Mouse (Mus musculus) stomach, embryonic 14.5 days (tissue): ENCODE measurements around the gene Shroom2. TPM values are rescaled to one million over a fixed set of nuclear protein-coding genes. Genes with fewer than 3 reads are reported as not detected.

Experiments used
- ATAC-seq: fragments of 200-750 bp; cut with Nextera tagmentation; 2 replicates; pipeline ENCODE4 v1.8.0; 2017; ENCODE audit warnings: low read depth, moderate TSS enrichment; ENCODE audit not compliant: insufficient number of reproducible peaks, insufficient read depth, low FRiP score
- H3K27ac ChIP-seq: fragments of 300-500 bp; sonication (generic); 2 replicates; pipeline ENCODE4 v1.5.1; 2014; ENCODE audit warnings: mild to moderate bottlenecking, low read length, moderate library complexity, mixed read lengths
- H3K27me3 ChIP-seq: fragments of 300-500 bp; sonication (generic); 2 replicates; pipeline ENCODE4 v1.6.1; 2014; ENCODE audit warnings: low read length, control low read depth, mixed read lengths; ENCODE audit not compliant: control insufficient read depth, insufficient read depth
- H3K36me3 ChIP-seq: fragments of 300-500 bp; sonication (generic); 2 replicates; pipeline ENCODE4 v1.6.1; 2014; ENCODE audit warnings: mild to moderate bottlenecking, control low read depth, low read length, moderate library complexity, mixed read lengths; ENCODE audit not compliant: control insufficient read depth, insufficient read depth
- H3K4me1 ChIP-seq: fragments of 300-500 bp; sonication (generic); 2 replicates; pipeline ENCODE4 v1.6.1; 2014; ENCODE audit warnings: low read length, control low read depth, mixed read lengths; ENCODE audit not compliant: control insufficient read depth, insufficient read depth
- H3K4me2 ChIP-seq: fragments of 300-500 bp; sonication (generic); replicated peaks from 2 replicates; pipeline ENCODE4 v1.6.1; 2014; ENCODE audit warnings: low read depth, low read length, control low read depth
- H3K4me3 ChIP-seq: fragments of 300-500 bp; sonication (generic); 2 replicates; pipeline ENCODE4 v1.5.1; 2014; ENCODE audit warnings: low read depth, low read length, control low read depth
- H3K9ac ChIP-seq: fragments of 300-500 bp; sonication (generic); replicated peaks from 2 replicates; pipeline ENCODE4 v1.6.1; 2014; ENCODE audit warnings: low read depth, mild to moderate bottlenecking, control low read depth, low read length, moderate library complexity, mixed read lengths
- H3K9me3 ChIP-seq: fragments of 300-500 bp; sonication (generic); 2 replicates; pipeline ENCODE4 v1.6.1; 2016; ENCODE audit warnings: low read depth, low read length, control low read depth; ENCODE audit not compliant: control insufficient read depth
- WGBS: fragments of 180-500 bp; shearing (Covaris S2); extraction: QIAGEN DNeasy Blood & Tissue Kit; methylation state at CpG from one replicate; pipeline ENCODE4 v1.1.7; 2014; 5-methylcytosine and 5-hydroxymethylcytosine counted together
- polyA plus RNA-seq: library from polyadenylated mRNA; unstranded; fragments of >200 nt; fragmentation: Nextera tagmentation; extraction: Ambion mirVana; gene quantifications from 2 replicates; pipeline ENCODE4 v1.2.1, GENCODE M21; 2014

Gene Shroom2
- polyA plus RNA-seq: 9.0 and 9.6 TPM in 2 replicates

DNA sequence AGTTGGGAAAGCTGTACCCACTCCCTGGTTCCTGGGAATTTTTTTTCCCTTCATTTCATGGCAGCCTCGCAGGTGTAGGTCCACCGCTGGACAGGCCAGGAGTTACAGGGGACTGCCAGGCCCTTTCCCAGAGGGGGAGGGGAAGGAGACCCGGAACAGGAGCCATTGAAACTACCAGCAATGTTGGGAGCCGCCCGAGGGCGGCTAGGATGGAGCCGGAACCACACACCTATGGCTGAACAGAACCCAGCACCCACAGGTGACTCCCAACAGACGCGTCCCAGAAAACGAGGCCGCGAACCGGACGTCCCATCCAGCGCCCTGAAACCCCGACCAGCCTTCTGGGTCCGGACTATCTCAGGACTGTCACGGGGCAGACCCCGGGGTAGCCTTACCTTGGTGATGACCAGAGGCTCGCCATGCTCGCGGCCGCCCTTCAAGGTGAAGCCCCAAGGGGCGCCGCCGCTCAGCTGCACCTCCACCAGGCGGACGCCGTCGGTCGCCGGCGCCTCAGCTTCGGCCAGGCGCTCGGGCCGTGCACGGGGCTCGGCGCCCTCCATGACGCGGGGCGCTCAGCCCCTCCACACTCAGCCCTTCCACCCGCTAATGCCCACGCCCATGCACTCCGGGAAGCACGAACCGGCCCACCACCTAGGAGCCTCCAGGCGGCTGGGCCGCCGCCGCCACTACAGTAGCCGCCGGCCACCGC is at the start of gene Shroom2:
Gene Shroom2 (minus strand): TSS at position 575 of the 709 bp plus-strand sequence.
- H3K27me3 ChIP-seq: 0 out of 2 replicates have a peak, but pooled peaks cover 4% of the 10 kb centered on the region
- ATAC-seq: peak; percentile 48
- WGBS: 16% methylated on average over 44 of the region's 55 CpGs
- H3K36me3 ChIP-seq: no peaks in the 10 kb centered on the region
- peak within 1 kb of the TSS; percentile 74 for H3K27ac ChIP-seq
- H3K4me3 ChIP-seq: peak within 1 kb of the TSS; percentile 51
- H3K9me3 ChIP-seq: no peaks in the 10 kb centered on the region
- peak within 1 kb of the TSS; percentile 48 for H3K9ac ChIP-seq
- H3K4me1 ChIP-seq: no peaks in the 10 kb centered on the region
- peak within 1 kb of the TSS; percentile 47 for H3K4me2 ChIP-seq

- Histone ChIP-seq H3K27ac (no peak overlapping the region), H3K9ac (no peak overlapping the region)
- no peak for ATAC-seq
These were observed 49.7 kb upstream of the Shroom2 start for GRCm38 (mm10) chrX:152818996-152819395.

GRCm38 (mm10) chrX:152813339-152813738 is 44.1 kb upstream of the Shroom2 start:
- Histone ChIP-seq H3K9ac (no peak overlapping the region), H3K27ac (no peak overlapping the region), H3K4me1 (no peaks in the 10 kb centered on the region), H3K4me2 (no peak overlapping the region), H3K27me3 (no peaks in the 10 kb centered on the region), H3K9me3 (no peaks in the 10 kb centered on the region), H3K4me3 (no peak overlapping the region), H3K36me3 (no peaks in the 10 kb centered on the region)
- 67% methylated on average over 3 of the region's 3 CpGs for WGBS
- no peak for ATAC-seq

More at GRCm38 (mm10) chrX:152818996-152819395, 49.7 kb upstream of the Shroom2 start:
- no peaks in the 10 kb centered on the region for H3K36me3 ChIP-seq
- no peak overlapping the region for H3K4me3 ChIP-seq
- H3K4me1 ChIP-seq: no peaks in the 10 kb centered on the region
- no peaks in the 10 kb centered on the region for H3K27me3 ChIP-seq
- no peaks in the 10 kb centered on the region for H3K9me3 ChIP-seq
- H3K4me2 ChIP-seq: no peak overlapping the region

- Histone ChIP-seq H3K36me3 (no peaks in the 10 kb centered on the region), H3K4me2 (no peak overlapping the region), H3K9ac (no peak overlapping the region), H3K4me3 (no peak overlapping the region), H3K27me3 (no peaks in the 10 kb centered on the region), H3K4me1 (no peaks in the 10 kb centered on the region), H3K9me3 (no peaks in the 10 kb centered on the region), H3K27ac (no peak overlapping the region)
- no peak for ATAC-seq
These were observed 36.1 kb upstream of the Shroom2 start for GRCm38 (mm10) chrX:152805317-152805716.

DNA sequence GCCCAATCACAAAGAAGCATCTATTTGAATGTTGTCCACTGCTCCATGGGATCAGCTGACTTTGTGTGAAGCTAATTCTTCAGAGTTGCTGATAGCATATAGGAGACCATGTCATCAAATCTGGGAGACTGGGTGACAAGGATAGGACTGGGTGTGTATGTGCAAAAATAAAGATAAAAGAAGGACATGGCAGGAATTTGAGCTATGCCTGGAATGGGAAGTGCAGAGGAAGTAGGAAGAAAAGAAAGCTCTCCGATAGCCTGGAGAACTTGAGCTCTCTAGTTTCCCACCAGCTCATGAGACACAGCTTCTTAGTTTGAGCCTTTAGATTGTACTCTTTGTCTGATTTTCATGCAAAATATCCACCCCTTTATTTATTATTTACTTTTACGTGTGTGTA is 19.3 kb upstream of the Shroom2 start:
- Histone ChIP-seq H3K9ac (no peak overlapping the region), H3K36me3 (no peaks in the 10 kb centered on the region), H3K4me1 (no peaks in the 10 kb centered on the region), H3K27ac (no peak overlapping the region), H3K4me2 (no peak overlapping the region), H3K4me3 (no peak overlapping the region), H3K27me3 (no peaks in the 10 kb centered on the region), H3K9me3 (no peaks in the 10 kb centered on the region)
- no peak for ATAC-seq
- 86% methylated on average over 2 of the region's 2 CpGs for WGBS

GRCm38 (mm10) chrX:152788129-152788528 is 18.9 kb upstream of the Shroom2 start:
- ATAC-seq: no peak
- H3K4me3 ChIP-seq: no peak overlapping the region
- 76% methylated on average over 1 of the region's 1 CpGs for WGBS
- no peak overlapping the region for H3K27ac ChIP-seq
- no peak overlapping the region for H3K9ac ChIP-seq
- H3K4me1 ChIP-seq: no peaks in the 10 kb centered on the region
- no peaks in the 10 kb centered on the region for H3K36me3 ChIP-seq
- no peak overlapping the region for H3K4me2 ChIP-seq
- H3K27me3 ChIP-seq: no peaks in the 10 kb centered on the region
- H3K9me3 ChIP-seq: no peaks in the 10 kb centered on the region

DNA sequence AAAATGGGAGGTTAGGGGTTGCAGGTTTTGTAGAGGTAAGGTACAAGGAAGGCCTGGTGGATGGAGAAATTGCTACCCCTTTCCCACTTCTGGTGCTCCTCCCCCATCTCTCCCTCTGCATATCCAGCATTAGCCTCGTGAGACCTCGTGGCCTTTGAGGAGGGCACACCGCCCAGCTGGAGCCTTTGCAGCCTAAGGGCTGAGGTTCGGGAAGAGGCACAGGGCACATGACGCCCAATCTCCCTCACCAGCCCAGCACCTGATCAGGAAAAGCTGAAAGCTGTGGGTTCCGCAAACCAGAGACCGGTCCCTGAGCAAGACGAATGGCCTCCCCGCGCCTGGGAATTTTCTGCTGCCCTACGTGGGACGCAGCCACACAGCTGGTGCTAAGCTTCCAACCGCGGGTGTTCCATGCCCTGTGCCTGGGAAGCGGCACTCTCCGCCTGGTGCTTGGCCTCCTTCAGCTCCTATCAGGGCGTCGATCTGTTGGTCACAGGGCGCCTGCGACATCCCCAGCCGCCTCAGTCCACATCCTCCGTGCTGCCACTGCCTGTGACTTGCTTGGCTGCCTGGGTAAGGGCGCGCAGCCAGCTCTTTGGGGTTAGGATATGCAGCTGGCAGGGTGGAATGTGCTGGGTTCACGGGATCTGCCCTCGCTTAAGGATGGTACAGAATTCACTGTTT is 12.6 kb upstream of the Shroom2 start, which contains the start of gene Gpr143:
Gene Gpr143 (plus strand): TSS at position 202 of the 684 bp plus-strand sequence.
- WGBS: 22% methylated on average over 26 of the region's 26 CpGs
- no peaks in the 10 kb centered on the region for H3K4me1 ChIP-seq
- H3K27me3 ChIP-seq: no peaks in the 10 kb centered on the region
- H3K36me3 ChIP-seq: no peaks in the 10 kb centered on the region
- H3K9ac ChIP-seq: no peak within 1 kb of the TSS
- H3K9me3 ChIP-seq: no peaks in the 10 kb centered on the region
- H3K4me3 ChIP-seq: peak within 1 kb of the TSS; percentile 8; the same call in 1 of the 2 replicates
- peak within 1 kb of the TSS; percentile 28 for H3K4me2 ChIP-seq
- no peak for ATAC-seq
- no peak within 1 kb of the TSS for H3K27ac ChIP-seq

DNA sequence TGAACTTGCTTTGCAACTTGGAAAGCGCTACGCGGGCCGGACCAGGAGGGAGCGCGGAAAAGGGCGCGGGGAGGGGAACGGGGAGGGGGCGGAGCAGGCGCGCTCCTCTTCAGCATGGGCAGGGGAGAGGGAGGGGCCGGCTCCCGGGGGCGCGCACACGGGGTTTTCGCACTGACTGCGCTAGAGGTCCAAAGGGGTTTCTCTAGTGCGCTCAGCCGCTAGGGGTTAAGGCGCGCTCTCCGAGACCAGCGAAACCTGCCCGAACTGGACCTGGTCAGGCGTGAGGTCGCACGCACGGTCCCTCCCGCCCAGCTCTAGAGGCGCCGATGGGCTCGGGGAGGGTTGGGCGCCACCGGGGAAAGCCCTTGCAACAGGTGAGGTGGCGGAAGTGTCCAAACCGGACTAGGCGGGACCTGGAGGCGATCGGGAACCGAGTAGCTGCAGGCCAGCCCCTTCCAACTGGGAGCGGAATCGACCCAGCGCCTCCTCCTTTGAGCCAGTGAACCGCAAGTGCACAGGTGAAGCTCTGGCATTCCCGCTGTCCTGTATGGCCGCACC is 414 bp upstream of the Shroom2 start:
- 13% methylated on average over 41 of the region's 48 CpGs for WGBS
- H3K4me2 ChIP-seq: peak overlapping the region; percentile 47; the same call in 1 of the 2 replicates
- no peaks in the 10 kb centered on the region for H3K36me3 ChIP-seq
- ATAC-seq: peak; percentile 92
- H3K9me3 ChIP-seq: no peaks in the 10 kb centered on the region
- no peaks in the 10 kb centered on the region for H3K4me1 ChIP-seq
- H3K9ac ChIP-seq: peak overlapping the region; percentile 48
- peak overlapping the region; percentile 74 for H3K27ac ChIP-seq
- H3K4me3 ChIP-seq: peak overlapping the region; percentile 51
- H3K27me3 ChIP-seq: 0 out of 2 replicates have a peak, but pooled peaks cover 4% of the 10 kb centered on the region
